Mouse (Mus musculus) limb, embryonic 12.5 days (tissue): Measurements from ENCODE around the gene Adgrv1. TPM values are rescaled to one million over a fixed set of nuclear protein-coding genes. Genes with fewer than 3 reads are reported as not detected.

Source experiments
- ATAC-seq: fragments of 200-750 bp; cut with Nextera tagmentation; 2 replicates; pipeline ENCODE4 v1.8.0; 2017; ENCODE audit warnings: low read depth, moderate TSS enrichment; ENCODE audit not compliant: insufficient number of reproducible peaks, insufficient read depth, low FRiP score, low TSS enrichment
- H3K27ac ChIP-seq: fragments of 300-500 bp; sonication (generic); 2 replicates; pipeline ENCODE4 v1.5.1; 2016; ENCODE audit warnings: mild to moderate bottlenecking, moderate library complexity
- H3K27me3 ChIP-seq: fragments of 300-500 bp; sonication (generic); 2 replicates; pipeline ENCODE4 v1.6.1; 2016; ENCODE audit warnings: mild to moderate bottlenecking, moderate library complexity
- H3K36me3 ChIP-seq: fragments of 300-500 bp; sonication (generic); 2 replicates; pipeline ENCODE4 v1.6.1; 2016; ENCODE audit warnings: mild to moderate bottlenecking, moderate library complexity
- H3K4me1 ChIP-seq: fragments of 300-500 bp; sonication (generic); replicated peaks from 2 replicates; pipeline ENCODE4 v1.6.1; 2016
- H3K4me2 ChIP-seq: fragments of 300-500 bp; sonication (generic); 2 replicates; pipeline ENCODE4 v1.6.1; 2016; ENCODE audit warnings: mild to moderate bottlenecking, moderate library complexity
- H3K4me3 ChIP-seq: fragments of 300-500 bp; sonication (generic); replicated peaks from 2 replicates; pipeline ENCODE4 v1.5.1; 2016; ENCODE audit warnings: mild to moderate bottlenecking
- H3K9ac ChIP-seq: fragments of 300-500 bp; sonication (generic); replicated peaks from 2 replicates; pipeline ENCODE4 v1.6.1; 2016; ENCODE audit warnings: mild to moderate bottlenecking, moderate library complexity
- H3K9me3 ChIP-seq: fragments of 300-500 bp; sonication (generic); 2 replicates; pipeline ENCODE4 v1.6.1; 2016; ENCODE audit warnings: mild to moderate bottlenecking, moderate library complexity
- WGBS: fragments of 180-500 bp; shearing (Covaris S2); methylation state at CpG from one replicate; pipeline ENCODE4 v1.1.7; 2016; 5-methylcytosine and 5-hydroxymethylcytosine counted together
- microRNA-seq: library from miRNA; unstranded; fragments of <30 nt; microRNA quantifications from one replicate; pipeline ENCODE4, GENCODE M21; 2017
- polyA plus RNA-seq: library from polyadenylated mRNA; unstranded; fragments of >200 nt; fragmentation: Nextera tagmentation; extraction: Ambion mirVana; gene quantifications from 2 replicates; pipeline ENCODE4 v1.2.1, GENCODE M21; 2016

Gene Adgrv1
- polyA plus RNA-seq, 1 experiment from 2014 or later, result 0.97 TPM

DNA sequence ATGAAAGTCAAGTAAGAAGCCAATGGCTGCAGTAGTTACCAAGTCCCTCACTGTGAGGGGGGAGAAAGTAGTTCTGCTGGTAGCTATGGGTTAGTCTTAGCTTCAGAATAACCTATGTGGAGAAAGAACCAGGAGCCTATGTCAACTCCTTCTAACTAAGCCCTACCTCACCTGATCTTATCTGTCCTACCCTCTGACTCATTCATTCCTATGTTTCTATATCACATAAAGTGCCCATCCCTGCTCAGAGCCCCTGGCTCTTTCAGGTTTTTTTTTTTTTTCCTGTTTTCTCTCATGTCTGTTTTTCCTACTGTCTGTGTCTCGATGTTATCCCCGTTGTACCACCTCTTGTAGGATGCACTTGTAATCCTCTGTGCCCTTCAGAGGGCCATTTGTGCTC lies 536.5 kb downstream of the Adgrv1 start:
- H3K9ac ChIP-seq, result no peak overlapping the region
- H3K4me2 ChIP-seq, result no peak overlapping the region
- H3K9me3 ChIP-seq, result no peaks in the 10 kb centered on the region
- no peak overlapping the region for H3K27ac ChIP-seq
- no peak overlapping the region for H3K4me3 ChIP-seq
- H3K27me3 ChIP-seq, result no peaks in the 10 kb centered on the region
- no peaks in the 10 kb centered on the region for H3K36me3 ChIP-seq
- no peak for ATAC-seq
- WGBS, result 91% methylated on average over 2 of the region's 2 CpGs
- H3K4me1 ChIP-seq, result no peaks in the 10 kb centered on the region

DNA sequence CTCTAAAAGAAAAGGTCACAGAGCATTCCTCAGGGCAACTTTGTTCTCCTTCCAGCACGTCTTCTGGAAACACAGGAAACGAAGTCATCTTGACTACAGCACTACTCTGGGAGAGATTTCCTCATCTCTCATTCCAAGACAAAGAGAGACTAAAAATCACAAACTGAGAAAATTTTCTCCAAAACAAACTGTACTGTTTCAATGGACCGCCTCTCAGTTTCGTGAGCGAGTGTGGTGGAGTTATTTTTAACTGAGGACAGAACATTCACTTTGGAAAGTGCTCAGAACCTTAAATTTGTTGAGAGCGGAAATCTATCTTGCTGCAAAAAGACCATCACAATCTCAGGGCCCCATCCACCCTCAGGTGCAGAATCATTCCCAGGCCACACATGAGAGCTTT lies 538.4 kb downstream of the Adgrv1 start:
- Histone ChIP-seq H3K9ac (no peak overlapping the region), H3K36me3 (no peaks in the 10 kb centered on the region), H3K27ac (no peak overlapping the region), H3K4me1 (no peaks in the 10 kb centered on the region), H3K4me2 (no peak overlapping the region), H3K4me3 (no peak overlapping the region), H3K27me3 (no peaks in the 10 kb centered on the region), H3K9me3 (no peaks in the 10 kb centered on the region)
- WGBS, result 87% methylated on average over 6 of the region's 6 CpGs
- ATAC-seq, result no peak

DNA sequence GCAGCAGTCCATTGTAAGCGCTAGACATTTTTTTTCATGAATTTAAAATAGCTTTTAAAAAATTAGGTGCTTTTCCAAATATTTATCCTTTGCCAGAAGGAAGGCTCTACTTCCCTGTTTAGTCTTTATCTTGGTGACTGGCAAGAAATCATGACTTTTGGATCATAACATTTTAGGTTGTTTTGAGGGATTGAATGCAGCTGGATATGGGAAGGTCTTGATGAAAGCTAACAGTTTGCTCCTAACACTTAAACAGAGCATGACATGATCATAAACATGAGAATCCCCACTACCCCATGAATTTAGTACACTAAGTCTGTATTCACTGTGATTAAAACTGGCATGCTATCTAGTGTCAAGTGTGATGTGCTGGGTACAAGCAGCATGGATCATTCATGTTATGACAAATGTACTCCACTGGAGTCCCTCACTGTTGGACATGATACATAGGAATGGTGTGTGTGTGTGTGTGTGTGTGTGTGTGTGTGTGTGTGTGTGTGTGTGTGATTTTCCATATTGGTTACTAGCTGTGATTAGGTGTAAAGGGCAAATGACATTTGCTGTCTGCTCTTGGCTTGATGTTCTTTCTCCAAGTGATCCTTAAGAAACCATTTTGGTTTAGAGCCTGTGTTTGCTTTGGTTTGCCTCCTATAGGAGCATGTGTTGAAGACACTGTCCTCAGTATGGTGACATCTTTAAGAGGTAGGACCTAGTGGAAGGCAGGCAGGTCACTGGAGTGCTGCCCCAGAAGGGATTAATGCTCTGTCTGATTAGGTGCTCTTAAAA lies 542.7 kb downstream of the Adgrv1 start:
- Histone ChIP-seq H3K4me1 (no peaks in the 10 kb centered on the region), H3K9ac (no peak overlapping the region), H3K4me2 (no peak overlapping the region), H3K27me3 (no peaks in the 10 kb centered on the region), H3K9me3 (no peaks in the 10 kb centered on the region), H3K27ac (no peak overlapping the region), H3K4me3 (no peak overlapping the region), H3K36me3 (no peaks in the 10 kb centered on the region)
- ATAC-seq, result no peak
- 87% methylated on average over 1 of the region's 1 CpGs for WGBS

DNA sequence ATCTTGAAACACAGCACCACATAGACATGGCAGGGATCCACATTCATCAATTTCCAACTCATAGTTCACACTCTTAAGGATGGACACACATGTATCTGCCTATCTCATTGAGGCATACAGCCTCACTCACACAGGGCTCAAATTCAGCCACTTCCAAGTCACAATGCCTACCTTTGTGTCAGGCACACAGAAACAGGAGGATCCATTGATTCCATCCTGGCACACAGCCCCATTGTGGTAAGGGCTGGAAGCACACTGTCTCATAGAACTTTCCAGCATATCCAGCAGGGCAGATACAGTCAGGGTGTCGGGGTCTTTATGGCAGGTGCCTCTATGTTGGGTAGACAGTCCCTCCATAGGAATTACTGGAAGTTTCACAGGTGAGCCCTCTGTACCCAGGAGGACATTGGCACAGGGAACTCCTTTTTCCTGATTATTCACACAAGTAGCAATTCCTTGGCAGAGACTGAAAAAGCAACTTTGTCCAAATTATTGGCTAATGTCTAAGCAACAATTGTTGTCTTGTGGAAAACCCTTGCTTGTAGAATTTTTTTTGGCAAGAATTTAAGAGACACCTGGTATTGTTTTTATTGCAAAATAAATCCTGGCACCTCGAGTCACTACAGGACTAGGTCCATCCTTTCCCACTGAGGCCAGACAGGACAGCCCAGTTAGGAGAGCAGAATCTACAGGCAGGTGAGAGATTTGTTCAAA lies 545.8 kb downstream of the Adgrv1 start:
- no peaks in the 10 kb centered on the region for H3K4me1 ChIP-seq
- no peak overlapping the region for H3K4me2 ChIP-seq
- H3K27me3 ChIP-seq, result no peaks in the 10 kb centered on the region
- H3K4me3 ChIP-seq, result no peak overlapping the region
- no peak overlapping the region for H3K27ac ChIP-seq
- 77% methylated on average over 2 of the region's 2 CpGs for WGBS
- H3K9ac ChIP-seq, result no peak overlapping the region
- no peaks in the 10 kb centered on the region for H3K36me3 ChIP-seq
- no peak for ATAC-seq
- H3K9me3 ChIP-seq, result no peaks in the 10 kb centered on the region

DNA sequence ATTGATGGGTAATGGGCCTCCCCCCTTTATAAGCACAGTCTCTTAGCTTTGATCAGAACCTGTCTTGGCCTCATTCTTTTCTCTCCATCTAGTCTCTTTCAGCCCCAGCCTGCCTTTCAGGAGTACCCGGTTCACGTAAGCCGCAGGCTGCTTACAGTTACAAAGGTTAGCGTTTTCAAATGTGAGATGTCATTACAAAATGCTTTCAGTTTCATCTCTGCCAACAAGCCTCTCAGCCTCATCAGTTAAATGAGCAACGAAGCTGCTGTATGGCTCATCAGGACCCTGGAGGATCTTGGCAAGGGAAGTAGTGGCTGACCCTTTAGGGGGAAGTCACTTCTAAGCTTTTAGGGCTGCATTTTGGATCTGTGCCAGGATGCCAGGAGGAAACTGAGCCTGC lies 560.7 kb downstream of the Adgrv1 start:
- ATAC-seq, result no peak
- no peaks in the 10 kb centered on the region for H3K27me3 ChIP-seq
- 77% methylated on average over 5 of the region's 5 CpGs for WGBS
- no peak overlapping the region for H3K4me3 ChIP-seq
- H3K36me3 ChIP-seq, result no peaks in the 10 kb centered on the region
- H3K4me2 ChIP-seq, result no peak overlapping the region
- no peaks in the 10 kb centered on the region for H3K4me1 ChIP-seq
- H3K27ac ChIP-seq, result no peak overlapping the region
- H3K9ac ChIP-seq, result no peak overlapping the region
- H3K9me3 ChIP-seq, result peaks cover 4% of the 10 kb centered on the region; the same call in 1 of the 2 replicates

DNA sequence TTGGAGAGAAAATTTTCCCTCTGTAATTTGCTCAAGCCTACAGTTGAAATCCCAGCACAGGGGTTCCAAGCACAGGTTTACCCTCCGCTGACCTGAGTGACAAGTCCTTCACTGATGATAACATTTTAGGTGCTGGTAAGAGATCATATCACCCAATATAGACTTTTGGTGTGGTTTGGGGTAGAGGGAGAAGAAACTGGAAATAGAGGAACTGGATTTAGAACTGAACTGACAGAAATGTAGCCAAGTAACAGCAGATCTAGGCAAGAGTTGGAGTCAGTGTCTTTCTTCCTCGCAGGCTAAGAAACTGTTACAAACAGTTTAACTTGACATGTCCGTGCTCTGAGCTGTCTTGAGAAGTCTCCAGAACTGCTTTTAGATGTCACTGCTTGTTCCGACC lies 581.5 kb downstream of the Adgrv1 start:
- Histone ChIP-seq H3K4me2 (no peak overlapping the region), H3K4me3 (no peak overlapping the region), H3K27me3 (no peaks in the 10 kb centered on the region), H3K4me1 (no peaks in the 10 kb centered on the region), H3K9me3 (no peaks in the 10 kb centered on the region), H3K9ac (no peak overlapping the region), H3K27ac (no peak overlapping the region), H3K36me3 (no peaks in the 10 kb centered on the region)
- 87% methylated on average over 4 of the region's 4 CpGs for WGBS
- no peak for ATAC-seq

DNA sequence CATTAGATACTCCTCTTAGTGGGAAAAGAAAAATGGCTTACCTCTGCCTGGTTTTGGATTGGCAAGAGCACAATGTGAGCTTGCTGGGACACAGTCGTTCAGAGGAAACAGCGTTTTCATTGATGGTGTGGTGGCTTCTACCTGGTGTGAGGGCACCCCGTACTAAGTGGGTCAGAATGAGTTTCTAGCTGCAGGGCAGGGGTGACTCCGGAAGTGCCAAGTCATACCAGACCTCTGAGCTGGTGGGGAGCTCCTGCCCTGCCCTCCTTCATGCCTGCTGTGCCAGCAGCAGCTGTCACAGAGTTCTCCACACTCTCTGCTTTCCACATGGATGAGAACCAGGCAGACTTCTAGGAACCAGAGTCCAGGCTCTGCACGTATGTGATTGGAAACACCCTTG lies 582.0 kb downstream of the Adgrv1 start:
- 69% methylated on average over 5 of the region's 5 CpGs for WGBS
- H3K9ac ChIP-seq, result no peak overlapping the region
- no peaks in the 10 kb centered on the region for H3K36me3 ChIP-seq
- H3K27ac ChIP-seq, result no peak overlapping the region
- H3K9me3 ChIP-seq, result no peaks in the 10 kb centered on the region
- ATAC-seq, result no peak
- H3K4me1 ChIP-seq, result no peaks in the 10 kb centered on the region
- no peaks in the 10 kb centered on the region for H3K27me3 ChIP-seq
- no peak overlapping the region for H3K4me3 ChIP-seq
- H3K4me2 ChIP-seq, result no peak overlapping the region

DNA sequence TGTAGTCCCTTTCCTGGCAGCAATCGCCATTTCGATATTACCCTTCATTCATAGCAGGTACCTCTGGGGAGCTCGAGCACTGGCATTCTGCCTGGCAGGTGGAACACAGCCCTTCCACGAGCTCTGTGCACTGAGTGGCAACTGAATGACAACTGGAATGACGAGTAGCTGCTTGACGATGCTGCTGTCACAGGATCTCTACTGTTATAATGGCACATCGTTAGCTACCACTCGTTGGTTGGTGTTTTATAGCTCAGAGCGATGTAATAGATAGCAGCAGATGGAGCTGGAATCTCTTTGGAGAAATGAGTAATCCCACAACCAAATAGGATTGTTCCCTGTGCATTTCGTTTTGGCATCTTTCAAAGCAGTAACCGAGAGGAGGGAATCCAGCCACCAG lies 587.6 kb downstream of the Adgrv1 start:
- H3K27me3 ChIP-seq, result no peaks in the 10 kb centered on the region
- no peak overlapping the region for H3K4me2 ChIP-seq
- ATAC-seq, result no peak
- no peaks in the 10 kb centered on the region for H3K36me3 ChIP-seq
- H3K9me3 ChIP-seq, result no peaks in the 10 kb centered on the region
- H3K4me3 ChIP-seq, result no peak overlapping the region
- H3K27ac ChIP-seq, result no peak overlapping the region
- H3K4me1 ChIP-seq, result no peaks in the 10 kb centered on the region
- no peak overlapping the region for H3K9ac ChIP-seq
- WGBS, result 67% methylated on average over 11 of the region's 11 CpGs

Small RNA genes within 50 kb of the gene (microRNA-seq; reads per million reads assigned to microRNA genes)
- gene Gm25241, result not detected

Other genes starting within 250 kb of the Adgrv1 start
- 24.5 and 26.8 TPM in 2 replicates for gene Lysmd3, start 24.5 kb upstream of the Adgrv1 start, polyA plus RNA-seq
- gene Polr3g, start 77.9 kb upstream of the Adgrv1 start, polyA plus RNA-seq, result 14.6 and 14.8 TPM in 2 replicates
- 4.7 and 5.2 TPM in 2 replicates for gene Mblac2, start 78.2 kb upstream of the Adgrv1 start, polyA plus RNA-seq
- gene Cetn3, start 149.9 kb upstream of the Adgrv1 start, polyA plus RNA-seq, result 225 and 269 TPM in 2 replicates